Mouse (Mus musculus) v-Abl transformed pro-B cells (cell line): Measurements from ENCODE around the gene Hist1h1d.

Experiments
- in situ Hi-C, 2 experiments: fragments of 400-800 bp; cut with MboI; formaldehyde crosslinking; loops; one replicate each; pipeline ENCODE4 v1.15.1; 2025; ENCODE audit not compliant: unreplicated experiment in 2 of 2

The Hist1h1d gene

GRCm38 (mm10) chr13:23552962-23553361 is at the start of gene Hist1h1d:
Gene Hist1h1d (plus strand): TSS chr13:23553262.
- in situ Hi-C loops, result loop anchor here (5.0 to 25.0 kb wide), 5 partner anchors 142 to 1798 kb away; partner anchors contain the start of genes Hist1h1t (in 1 of the 2), Hist1h2ak (in 1 of the 2), Hist1h2bb (in 1 of the 2) and Hist1h2bn (in 1 of the 2)

GRCm38 (mm10) chr13:23503797-23504196 is 49.3 kb upstream of the Hist1h1d start:
- in situ Hi-C loops, result no loop called here

- in situ Hi-C loops, result no loop called here
Measured at GRCm38 (mm10) chr13:23505662-23506345, 47.3 kb upstream of the Hist1h1d start.

- in situ Hi-C loops, result no loop called here
Measured at GRCm38 (mm10) chr13:23506351-23506750, 46.7 kb upstream of the Hist1h1d start.

- in situ Hi-C loops, result no loop called here
Measured at GRCm38 (mm10) chr13:23506819-23507515, 46.1 kb upstream of the Hist1h1d start.

GRCm38 (mm10) chr13:23510127-23510526 is 42.9 kb upstream of the Hist1h1d start:
- in situ Hi-C loops, result loop anchor here (10.0 kb wide), 2 partner anchors 1485 to 1655 kb away; no protein-coding TSS in a partner anchor

GRCm38 (mm10) chr13:23513517-23513916 is 39.5 kb upstream of the Hist1h1d start:
- in situ Hi-C loops, result loop anchor here (10.0 kb wide), 2 partner anchors 1489 to 1659 kb away; no protein-coding TSS in a partner anchor

- in situ Hi-C loops, result loop anchor here (5.0 to 10.0 kb wide), 7 partner anchors 68 to 1803 kb away; no protein-coding TSS in a partner anchor
Measured at GRCm38 (mm10) chr13:23515281-23515680, 37.8 kb upstream of the Hist1h1d start.

GRCm38 (mm10) chr13:23515826-23516620 is 37.0 kb upstream of the Hist1h1d start:
- in situ Hi-C loops, result loop anchor here (5.0 to 10.0 kb wide), 7 partner anchors 69 to 1804 kb away; no protein-coding TSS in a partner anchor

GRCm38 (mm10) chr13:23516822-23517602 is 36.0 kb upstream of the Hist1h1d start:
- in situ Hi-C loops, result loop anchor here (5.0 to 10.0 kb wide), 7 partner anchors 70 to 1805 kb away; no protein-coding TSS in a partner anchor

GRCm38 (mm10) chr13:23517603-23518294 is 35.3 kb upstream of the Hist1h1d start:
- in situ Hi-C loops, result loop anchor here (5.0 to 10.0 kb wide), 7 partner anchors 70 to 1805 kb away; no protein-coding TSS in a partner anchor

GRCm38 (mm10) chr13:23518295-23518603 is 34.8 kb upstream of the Hist1h1d start:
- in situ Hi-C loops, result loop anchor here (5.0 to 10.0 kb wide), 7 partner anchors 71 to 1806 kb away; no protein-coding TSS in a partner anchor

- in situ Hi-C loops, result loop anchor here (5.0 to 10.0 kb wide), 7 partner anchors 72 to 1807 kb away; no protein-coding TSS in a partner anchor
Measured at GRCm38 (mm10) chr13:23518885-23519284, 34.2 kb upstream of the Hist1h1d start.

GRCm38 (mm10) chr13:23519416-23519815 is 33.6 kb upstream of the Hist1h1d start:
- in situ Hi-C loops, result loop anchor here (5.0 to 10.0 kb wide), 7 partner anchors 72 to 1807 kb away; no protein-coding TSS in a partner anchor

- in situ Hi-C loops, result no loop called here
Measured at GRCm38 (mm10) chr13:23521703-23522102, 31.4 kb upstream of the Hist1h1d start.

- in situ Hi-C loops, result no loop called here
Measured at GRCm38 (mm10) chr13:23523976-23524375, 29.1 kb upstream of the Hist1h1d start.

- in situ Hi-C loops, result loop anchor here in 1 of 2 experiments (5.0 kb wide), 1 partner anchor 68 kb away; no protein-coding TSS in a partner anchor
Measured at GRCm38 (mm10) chr13:23524654-23525053, 28.4 kb upstream of the Hist1h1d start.

GRCm38 (mm10) chr13:23525901-23526300 is 27.2 kb upstream of the Hist1h1d start:
- in situ Hi-C loops, result loop anchor here in 1 of 2 experiments (5.0 kb wide), 1 partner anchor 66 kb away; no protein-coding TSS in a partner anchor

- in situ Hi-C loops, result loop anchor here in 1 of 2 experiments (5.0 kb wide), 1 partner anchor 66 kb away; no protein-coding TSS in a partner anchor
Measured at GRCm38 (mm10) chr13:23526312-23526711, 26.8 kb upstream of the Hist1h1d start.
